In the genomic region with DNA sequence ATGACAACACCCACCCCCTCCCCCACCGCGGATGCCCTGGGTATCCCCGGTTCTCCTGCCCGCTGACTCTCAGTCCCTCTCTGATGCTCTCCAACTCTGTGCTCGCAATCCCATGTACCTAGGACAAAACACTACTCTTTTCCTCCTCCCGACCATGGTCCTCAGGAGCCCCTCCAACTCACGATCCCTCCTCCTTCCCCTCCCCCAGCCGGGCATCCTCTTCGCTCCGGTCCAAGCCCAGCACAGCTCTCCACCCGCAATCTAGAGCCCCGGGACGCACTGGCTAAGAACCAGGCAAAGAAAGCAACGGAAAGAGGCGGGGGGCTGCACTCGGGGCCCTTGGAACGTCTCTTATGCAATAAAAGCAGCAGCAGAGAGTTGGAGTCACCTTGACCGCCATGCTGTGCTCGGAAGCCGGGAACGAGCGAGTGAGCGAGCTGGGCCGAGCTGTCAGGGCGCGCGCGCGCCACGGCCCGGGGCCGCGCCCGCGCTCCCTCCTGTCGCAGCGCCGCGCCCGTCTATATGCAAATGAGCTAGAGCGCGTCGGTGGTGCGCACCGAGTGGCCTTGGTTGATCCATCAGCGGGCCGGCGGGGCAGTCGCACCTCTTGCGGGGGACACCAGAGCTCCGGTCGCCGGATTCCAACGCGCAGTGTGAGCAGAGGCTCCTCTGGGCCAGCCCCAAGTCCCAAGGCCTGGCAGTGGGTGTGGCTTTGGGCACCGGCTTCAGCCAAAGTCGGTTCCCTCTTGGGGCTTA, we compare ENCODE assay signal across 8 mouse cellular contexts. TPM values are rescaled to one million over a fixed set of nuclear protein-coding genes. Genes with fewer than 3 reads are reported as not detected.
DNase-seq lines count a peak whose midpoint lies in the region; ATAC-seq lines count a peak whose summit lies in the region.

Gene Slc25a12 (minus strand): TSS at position 625 of the 756 bp plus-strand sequence.

- peak within 1 kb of the TSS; percentile 67 for H3K4me2 ChIP-seq in hindbrain, embryonic 14.5 days (replicated peaks)

- H3K9me3 ChIP-seq in hindbrain, embryonic 14.5 days (ENCODE audit: control insufficient read depth, low read length) = no peaks in the 10 kb centered on the region

- WGBS in hindbrain, embryonic 14.5 days = under 1% methylated on average over 57 of the region's 57 CpGs

- ATAC-seq in hindbrain, embryonic 14.5 days (ENCODE audit: low FRiP score) = peak; percentile 94

- peaks cover 16% of the 10 kb centered on the region for H3K4me1 ChIP-seq in hindbrain, embryonic 14.5 days (replicated peaks; ENCODE audit: control insufficient read depth, insufficient read depth, low read length)

- H3K4me3 ChIP-seq in hindbrain, embryonic 14.5 days (replicated peaks; ENCODE audit: low read length) = peak within 1 kb of the TSS; percentile 46

- H3K27ac ChIP-seq in hindbrain, embryonic 14.5 days = peak within 1 kb of the TSS; percentile 83

- H3K36me3 ChIP-seq in hindbrain, embryonic 14.5 days (replicated peaks; ENCODE audit: control insufficient read depth, insufficient read depth) = no peaks in the 10 kb centered on the region; the same call in 1 of the 2 replicates

- peak within 1 kb of the TSS; percentile 67 for H3K9ac ChIP-seq in hindbrain, embryonic 14.5 days

- no peaks in the 10 kb centered on the region for H3K27me3 ChIP-seq in hindbrain, embryonic 14.5 days (ENCODE audit: control insufficient read depth, insufficient read depth, low read length)

- peak; percentile 66 for DNase-seq in T-cell, adult 2 months (ENCODE audit: low spot score)
- DNase-seq in cerebellum, postnatal 36 days = peak; percentile 81 to 83
- peak; percentile 70 for DNase-seq in frontal cortex, postnatal 36 days (ENCODE audit: low spot score in 2 of 2)
- DNase-seq in hindbrain, embryonic 14.5 days (ENCODE audit: low spot score) = peak; percentile 89
- peak; percentile 72 to 78 for DNase-seq in layer of hippocampus, postnatal 36 days
- peak; percentile 84 for DNase-seq in lung, postnatal 36 days
- DNase-seq in retina, embryonic 14.5 days (ENCODE audit: low spot score) = peak; percentile 84
- DNase-seq in thymus, postnatal 4 days = peak; percentile 82

RNA-seq across cellular contexts. Expression of gene Slc25a12, which starts in this region (rescaled TPM):
- 108 and 122 TPM in 2 replicates for polyA plus RNA-seq in hindbrain, embryonic 14.5 days (2014; fragmentation: Nextera tagmentation; extraction: Ambion mirVana)
- total RNA-seq in layer of hippocampus, postnatal 36 days (2021) = 100 to 1,000 TPM; 155 to 160 TPM

Comparison
In these comparisons a context has a peak if more than half of its experiments do, and no peak if none do; other contexts are left out.
1. Peak in every context shown above with its lines: DNase-seq, ATAC-seq, H3K4me3 ChIP-seq and H3K27ac ChIP-seq.